Mouse (Mus musculus): ENCODE data around the gene Rfc3. TPM values are rescaled to one million over a fixed set of nuclear protein-coding genes. Genes with fewer than 3 reads are reported as not detected.

The Rfc3 gene
- polyA plus RNA-seq, 1 experiment from 2014 or later = 66.6 TPM

DNA sequence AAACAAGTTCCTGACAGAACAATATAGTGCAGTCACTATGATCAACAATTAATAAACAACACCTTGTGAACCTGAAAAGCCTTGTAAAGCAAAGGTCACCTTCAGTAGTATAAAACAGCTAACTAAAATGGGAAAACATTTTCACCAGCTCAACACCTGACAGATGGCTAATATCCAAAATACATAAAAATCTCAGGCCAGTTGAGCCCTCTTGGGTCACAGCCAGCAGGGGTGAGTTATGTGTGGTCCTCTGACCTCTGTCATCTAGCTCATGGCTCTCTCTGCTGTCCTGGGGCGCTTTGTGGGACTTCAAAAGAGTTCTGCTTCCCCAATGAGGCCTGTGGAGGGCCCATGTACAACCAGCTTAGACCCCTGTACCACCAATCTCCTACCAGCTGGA, 49.3 kb downstream of the Rfc3 start:
- Histone ChIP-seq H3K9me3 (ENCODE audit: control insufficient read depth, low read length) (no peaks in the 10 kb centered on the region), H3K36me3 (replicated peaks; ENCODE audit: control insufficient read depth, insufficient read depth) (no peaks in the 10 kb centered on the region), H3K27me3 (ENCODE audit: control insufficient read depth, insufficient read depth, low read length) (no peaks in the 10 kb centered on the region), H3K4me1 (replicated peaks; ENCODE audit: control insufficient read depth, insufficient read depth, low read length) (no peaks in the 10 kb centered on the region), H3K9ac (no peak overlapping the region), H3K4me3 (replicated peaks; ENCODE audit: low read length) (no peak overlapping the region), H3K27ac (no peak overlapping the region), H3K4me2 (replicated peaks) (no peak overlapping the region)
- DNase-seq (ENCODE audit: low spot score) (no peak), ATAC-seq (ENCODE audit: low FRiP score) (no peak)
- WGBS = 65% methylated on average over 1 of the region's 1 CpGs

Other genes with a start within 250 kb of the Rfc3 start
- not detected in 2 replicates for gene Gm42906, start 223.1 kb downstream of the Rfc3 start, polyA plus RNA-seq (2014; fragmentation: Nextera tagmentation; extraction: Ambion mirVana)
- 0.07 TPM in 1 of 2 replicates, not detected in the other for gene Vmn2r18, start 45.2 kb downstream of the Rfc3 start, polyA plus RNA-seq (2014; fragmentation: Nextera tagmentation; extraction: Ambion mirVana)

All from hindbrain, embryonic 14.5 days (tissue).